Mouse (Mus musculus) lung, postnatal 4 days (tissue): Measurements from ENCODE around the gene Cdc42se1.
A peak's percentile ranks its signal among the peaks of the same experiment; 100 is the strongest.

ENCODE experiments used
- DNase-seq, 2 experiments: peaks; one replicate each; pipeline ENCODE4 v3.0.0; 2021

Cdc42se1 gene

GRCm38 (mm10) chr3:95224295-95224694, 4.2 kb upstream of the Cdc42se1 start:
- DNase-seq: no peak

GRCm38 (mm10) chr3:95227214-95227613, 1.3 kb upstream of the Cdc42se1 start:
- no peak for DNase-seq

- peak; percentile 74 to 83 for DNase-seq
These were observed 605 bp downstream of the Cdc42se1 start for GRCm38 (mm10) chr3:95228894-95229780.

GRCm38 (mm10) chr3:95229781-95230494, 1.4 kb downstream of the Cdc42se1 start:
- DNase-seq: peak; percentile 62 to 69

GRCm38 (mm10) chr3:95230495-95231297, 2.2 kb downstream of the Cdc42se1 start:
- peak in 1 of 2 experiments; percentile 45 for DNase-seq

- peak in 1 of 2 experiments; percentile 43 for DNase-seq
These were observed 3.0 kb downstream of the Cdc42se1 start, which contains the start of gene Mllt11 for GRCm38 (mm10) chr3:95231298-95232221. Mllt11 (minus strand) TSS chr3:95232171.

GRCm38 (mm10) chr3:95232771-95233170, 4.2 kb downstream of the Cdc42se1 start:
- no peak for DNase-seq

GRCm38 (mm10) chr3:95233303-95233980, 4.9 kb downstream of the Cdc42se1 start:
- no peak for DNase-seq

- no peak for DNase-seq
These were observed 7.1 kb downstream of the Cdc42se1 start for GRCm38 (mm10) chr3:95235386-95236301.

- DNase-seq: peak; percentile 41 to 43
These were observed 9.1 kb downstream of the Cdc42se1 start for GRCm38 (mm10) chr3:95237541-95238099.

- DNase-seq: no peak
These were observed 10.5 kb downstream of the Cdc42se1 start for GRCm38 (mm10) chr3:95239022-95239421.

GRCm38 (mm10) chr3:95239971-95240370, 11.4 kb downstream of the Cdc42se1 start:
- no peak for DNase-seq

GRCm38 (mm10) chr3:95240900-95241299, 12.4 kb downstream of the Cdc42se1 start:
- peak in 1 of 2 experiments; percentile 48 for DNase-seq

- DNase-seq: no peak
These were observed 13.0 kb downstream of the Cdc42se1 start, which contains the start of gene Gm128 for GRCm38 (mm10) chr3:95241498-95241897. Gm128 (minus strand) TSS chr3:95241598.

- no peak for DNase-seq
These were observed 14.6 kb downstream of the Cdc42se1 start for GRCm38 (mm10) chr3:95243086-95243485.

GRCm38 (mm10) chr3:95246465-95247231, 18.1 kb downstream of the Cdc42se1 start:
- peak; percentile 49 to 74 for DNase-seq

GRCm38 (mm10) chr3:95247660-95248336, 19.3 kb downstream of the Cdc42se1 start:
- DNase-seq: no peak

- no peak for DNase-seq
These were observed 21.8 kb downstream of the Cdc42se1 start for GRCm38 (mm10) chr3:95250361-95250760.
